Mouse (Mus musculus) MEL (cell line): ENCODE measurements at regions not wholly inside any gene's neighbourhood (a gene's known extent, or its start where the extent isn't known, plus 50 kb on each side); places are given as distances from the start of the nearest gene placed in this dataset.

Experiments used
- DNase-seq: peaks from one replicate; pipeline ENCODE4 v3.0.0; 2011; ENCODE audit warnings: low read depth, low spot score
- H3K27ac ChIP-seq: 2 replicates; pipeline ENCODE4 v1.5.1; 2012; ENCODE audit warnings: low read depth, mild to moderate bottlenecking, control low read depth, low read length, moderate library complexity; ENCODE audit not compliant: control insufficient read depth
- H3K27me3 ChIP-seq, 2 experiments: fragments of 150-350 bp in 1 of 2; sonication (generic) in 1 of 2; 2 replicates each; pipeline ENCODE4 v1.6.1; 2012; ENCODE audit warnings: low read length in 2 of 2, mild to moderate bottlenecking in 2 of 2, improper control_type of control experiment in 1 of 2, moderate library complexity in 1 of 2; ENCODE audit not compliant: insufficient read depth in 2 of 2, control insufficient read depth in 1 of 2
- H3K36me3 ChIP-seq, 2 experiments: 2 replicates each; pipeline ENCODE4 v1.6.1; 2012 to 2014; ENCODE audit warnings: low read length in 2 of 2, improper control_type of control experiment in 1 of 2, inconsistent platforms in 1 of 2, mild to moderate bottlenecking in 1 of 2; ENCODE audit not compliant: insufficient read depth in 2 of 2, control insufficient read depth in 1 of 2
- H3K4me1 ChIP-seq, 2 experiments: fragments of 150-350 bp in 1 of 2; sonication (generic) in 1 of 2; 2 replicates each; pipeline ENCODE4 v1.6.1; 2012; ENCODE audit warnings: low read length in 2 of 2, improper control_type of control experiment in 1 of 2, mild to moderate bottlenecking in 1 of 2; ENCODE audit not compliant: insufficient read depth in 2 of 2, control insufficient read depth in 1 of 2
- H3K4me3 ChIP-seq, 2 experiments: fragments of 150-350 bp in 1 of 2; sonication (generic) in 1 of 2; 2 replicates each; pipeline ENCODE4 v1.5.1; 2012; ENCODE audit warnings: low read depth in 2 of 2, low read length in 2 of 2, mild to moderate bottlenecking in 2 of 2, moderate library complexity in 2 of 2, control low read depth in 1 of 2, improper control_type of control experiment in 1 of 2; ENCODE audit not compliant: control insufficient read depth in 1 of 2, insufficient read depth in 1 of 2
- H3K79me2 ChIP-seq: 2 replicates; pipeline ENCODE4 v1.6.1; 2012; ENCODE audit warnings: mild to moderate bottlenecking, low read length, moderate library complexity; ENCODE audit not compliant: control insufficient read depth, poor library complexity, insufficient read depth
- H3K9ac ChIP-seq: 2 replicates; pipeline ENCODE4 v1.6.1; 2012; ENCODE audit warnings: low read depth, mild to moderate bottlenecking, control low read depth, low read length, moderate library complexity; ENCODE audit not compliant: control insufficient read depth, poor library complexity, severe bottlenecking
- H3K9me3 ChIP-seq: fragments of 150-350 bp; sonication (generic); replicated peaks from 2 replicates; pipeline ENCODE4 v1.6.1; 2012; ENCODE audit warnings: mild to moderate bottlenecking, low read length, improper control_type of control experiment, moderate library complexity; ENCODE audit not compliant: insufficient read depth
- BHLHE40 ChIP-seq: IDR thresholded peaks from 2 replicates; pipeline ENCODE4 v1.6.1; 2012; ENCODE audit warnings: low read depth, mild to moderate bottlenecking, inconsistent platforms, low read length, improper control_type of control experiment, borderline replicate concordance
- CHD1 ChIP-seq: IDR thresholded peaks from 2 replicates; pipeline ENCODE4 v1.6.1; 2012; ENCODE audit warnings: low read depth, mild to moderate bottlenecking, inconsistent platforms, low read length, improper control_type of control experiment
- CHD2 ChIP-seq: IDR thresholded peaks from 2 replicates; pipeline ENCODE4 v1.6.1; 2011; ENCODE audit warnings: low read length, improper control_type of control experiment
- CTCF ChIP-seq, 3 experiments: IDR thresholded peaks in 2 of 3; conservative IDR thresholded peaks in 1 of 3; 2 replicates each; pipeline ENCODE4 v1.5.1; 2011 to 2012; ENCODE audit warnings: low read length in 3 of 3, low read depth in 2 of 3, mild to moderate bottlenecking in 2 of 3, improper control_type of control experiment in 1 of 3, inconsistent platforms in 1 of 3, mixed read lengths in 1 of 3, moderate library complexity in 1 of 3; ENCODE audit not compliant: control insufficient read depth in 1 of 3, insufficient read depth in 1 of 3, poor library complexity in 1 of 3, severe bottlenecking in 1 of 3
- GABPA ChIP-seq: IDR thresholded peaks from 2 replicates; pipeline ENCODE4 v1.6.1; 2012; ENCODE audit warnings: low read depth, mild to moderate bottlenecking, inconsistent platforms, low read length, improper control_type of control experiment, moderate library complexity
- KAT2A ChIP-seq: conservative IDR thresholded peaks from 2 replicates; pipeline ENCODE4 v1.6.1; 2012; ENCODE audit warnings: low read depth, low read length, improper control_type of control experiment, inconsistent platforms
- MAFK ChIP-seq: IDR thresholded peaks from 2 replicates; pipeline ENCODE4 v1.6.1; 2011; ENCODE audit warnings: low read depth, mild to moderate bottlenecking, low read length, improper control_type of control experiment, borderline replicate concordance
- MAZ ChIP-seq: IDR thresholded peaks from 2 replicates; pipeline ENCODE4 v1.6.1; 2012; ENCODE audit warnings: low read depth, mild to moderate bottlenecking, inconsistent platforms, low read length, improper control_type of control experiment
- MEF2A ChIP-seq: IDR thresholded peaks from 2 replicates; pipeline ENCODE4 v1.6.1; 2014; ENCODE audit warnings: low read depth, mild to moderate bottlenecking, inconsistent platforms, low read length, improper control_type of control experiment; ENCODE audit not compliant: poor library complexity, insufficient replicate concordance, severe bottlenecking; ENCODE audit errors: extremely low read depth
- MXI1 ChIP-seq: IDR thresholded peaks from 2 replicates; pipeline ENCODE4 v1.6.1; 2011; ENCODE audit warnings: mild to moderate bottlenecking, low read depth, low read length, improper control_type of control experiment
- MYB ChIP-seq: IDR thresholded peaks from 2 replicates; pipeline ENCODE4 v1.6.1; 2011; ENCODE audit warnings: mild to moderate bottlenecking, low read depth, low read length, improper control_type of control experiment
- POLR2A ChIP-seq, 2 experiments: IDR thresholded peaks; 2 replicates each; pipeline ENCODE4 v1.6.1; 2011 to 2012; ENCODE audit warnings: low read length in 2 of 2, mild to moderate bottlenecking in 2 of 2, control low read depth in 1 of 2, improper control_type of control experiment in 1 of 2, low read depth in 1 of 2, moderate library complexity in 1 of 2; ENCODE audit not compliant: control insufficient read depth in 1 of 2, insufficient read depth in 1 of 2, poor library complexity in 1 of 2
- RCOR1 ChIP-seq: IDR thresholded peaks from 2 replicates; pipeline ENCODE4 v1.6.1; 2012; ENCODE audit warnings: low read depth, mild to moderate bottlenecking, inconsistent platforms, low read length, improper control_type of control experiment
- SMC3 ChIP-seq: IDR thresholded peaks from 2 replicates; pipeline ENCODE4 v1.6.1; 2011; ENCODE audit warnings: low read depth, low read length, improper control_type of control experiment
- TAL1 ChIP-seq: IDR thresholded peaks from 2 replicates; pipeline ENCODE4 v1.6.1; 2012; ENCODE audit warnings: mild to moderate bottlenecking, inconsistent platforms, low read length, moderate library complexity, mixed read lengths
- TBP ChIP-seq: IDR thresholded peaks from 2 replicates; pipeline ENCODE4 v1.8.0; 2011; ENCODE audit warnings: low read depth, low read length, improper control_type of control experiment
- USF1 ChIP-seq: IDR thresholded peaks from 2 replicates; pipeline ENCODE4 v1.6.1; 2014; ENCODE audit warnings: low read depth, mild to moderate bottlenecking, inconsistent platforms, low read length, improper control_type of control experiment, moderate library complexity
- USF2 ChIP-seq, 2 experiments: IDR thresholded peaks; 2 replicates each; pipeline ENCODE4 v1.6.1; 2011 to 2012; ENCODE audit warnings: improper control_type of control experiment in 2 of 2, low read length in 2 of 2, borderline replicate concordance in 1 of 2, inconsistent platforms in 1 of 2, low read depth in 1 of 2, mild to moderate bottlenecking in 1 of 2; ENCODE audit not compliant: insufficient read depth in 1 of 2
- ZMIZ1 ChIP-seq: IDR thresholded peaks from 2 replicates; pipeline ENCODE4 v1.6.1; 2012; ENCODE audit warnings: low read depth, mild to moderate bottlenecking, inconsistent platforms, low read length, improper control_type of control experiment, moderate library complexity
- ZNF384 ChIP-seq: IDR thresholded peaks from 2 replicates; pipeline ENCODE4 v1.6.1; 2012; ENCODE audit warnings: low read depth, mild to moderate bottlenecking, inconsistent platforms, low read length, improper control_type of control experiment

- Histone ChIP-seq H3K36me3 (no peaks in the 10 kb centered on the region), H3K9me3 (no peaks in the 10 kb centered on the region), H3K9ac (no peak overlapping the region), H3K79me2 (no peaks in the 10 kb centered on the region), H3K4me1 (no peaks in the 10 kb centered on the region), H3K27ac (no peak overlapping the region), H3K4me3 (no peak overlapping the region), H3K27me3 (no peaks in the 10 kb centered on the region)
- no peak for DNase-seq
- TF ChIP-seq KAT2A (no peak), CHD2 (no peak), ZNF384 (no peak), CHD1 (no peak)
Observed at GRCm38 (mm10) chr12:25883771-25884171, 531.3 kb downstream of the Rnf144a start.

- Histone ChIP-seq H3K27ac (no peak overlapping the region), H3K4me1 (no peaks in the 10 kb centered on the region), H3K79me2 (no peaks in the 10 kb centered on the region), H3K27me3 (no peaks in the 10 kb centered on the region), H3K36me3 (no peaks in the 10 kb centered on the region), H3K9me3 (no peaks in the 10 kb centered on the region), H3K4me3 (no peak overlapping the region), H3K9ac (no peak overlapping the region)
- TF ChIP-seq MAFK (no peak), USF1 (no peak), MEF2A (no peak), POLR2A (IDR thresholded peaks at IDR 0.05; ENCODE audit: control insufficient read depth in 1 of 2, insufficient read depth in 1 of 2, low read depth in 1 of 2, low read length in 2 of 2, poor library complexity in 1 of 2) (no peak), USF2 (IDR thresholded peaks at IDR 0.05; ENCODE audit: borderline replicate concordance in 1 of 2, insufficient read depth in 1 of 2, low read depth in 1 of 2, low read length in 2 of 2) (no peak), MYB (no peak), TAL1 (no peak), CTCF (IDR thresholded peaks at IDR 0.05 in 2 of 3, conservative IDR thresholded peaks at IDR 0.05 in 1 of 3; ENCODE audit: control insufficient read depth in 1 of 3, insufficient read depth in 1 of 3, low read depth in 2 of 3, low read length in 3 of 3, poor library complexity in 1 of 3, severe bottlenecking in 1 of 3) (no peak), ZMIZ1 (no peak), TBP (no peak), SMC3 (no peak), MAZ (no peak), MXI1 (no peak), GABPA (no peak), RCOR1 (no peak), BHLHE40 (no peak)
- DNase-seq = no peak
Observed at GRCm38 (mm10) chr12:25871816-25872215, 543.2 kb downstream of the Rnf144a start.
